Mouse (Mus musculus) midbrain, embryonic 15.5 days (tissue): ENCODE measurements at regions not wholly inside any gene's neighbourhood (a gene's known extent, or its start where the extent isn't known, plus 50 kb on each side); places are given as distances from the start of the nearest gene placed in this dataset.

Source experiments
- ATAC-seq: fragments of 200-750 bp; cut with Nextera tagmentation; replicated peaks from 2 replicates; pipeline ENCODE4 v1.8.0; 2017; ENCODE audit warnings: moderate TSS enrichment
- H3K27ac ChIP-seq: fragments of 300-500 bp; sonication (generic); 2 replicates; pipeline ENCODE4 v1.5.1; 2015; ENCODE audit warnings: mild to moderate bottlenecking, inconsistent platforms
- H3K27me3 ChIP-seq: fragments of 300-500 bp; sonication (generic); replicated peaks from 2 replicates; pipeline ENCODE4 v1.6.1; 2015; ENCODE audit warnings: inconsistent platforms
- H3K36me3 ChIP-seq: fragments of 300-500 bp; sonication (generic); replicated peaks from 2 replicates; pipeline ENCODE4 v1.6.1; 2015; ENCODE audit warnings: inconsistent platforms
- H3K4me1 ChIP-seq: fragments of 300-500 bp; sonication (generic); 2 replicates; pipeline ENCODE4 v1.6.1; 2015; ENCODE audit warnings: inconsistent platforms
- H3K4me2 ChIP-seq: fragments of 300-500 bp; sonication (generic); 2 replicates; pipeline ENCODE4 v1.6.1; 2015; ENCODE audit warnings: inconsistent platforms, mild to moderate bottlenecking, moderate library complexity
- H3K4me3 ChIP-seq: fragments of 300-500 bp; sonication (generic); 2 replicates; pipeline ENCODE4 v1.5.1; 2015; ENCODE audit warnings: mild to moderate bottlenecking, inconsistent platforms
- H3K9ac ChIP-seq: fragments of 300-500 bp; sonication (generic); 2 replicates; pipeline ENCODE4 v1.6.1; 2015; ENCODE audit warnings: mild to moderate bottlenecking, inconsistent platforms
- H3K9me3 ChIP-seq: fragments of 300-500 bp; sonication (generic); 2 replicates; pipeline ENCODE4 v1.6.1; 2016; ENCODE audit warnings: inconsistent platforms
- WGBS: fragments of 180-500 bp; shearing (Covaris S2); methylation state at CpG from one replicate; pipeline ENCODE4 v1.1.7; 2015; ENCODE audit warnings: mixed read lengths; 5-methylcytosine and 5-hydroxymethylcytosine counted together

- H3K9ac ChIP-seq: no peak overlapping the region
- no peak overlapping the region for H3K4me3 ChIP-seq
- H3K27me3 ChIP-seq: no peaks in the 10 kb centered on the region
- H3K4me1 ChIP-seq: peaks cover 15% of the 10 kb centered on the region
- no peaks in the 10 kb centered on the region for H3K9me3 ChIP-seq
- no peak overlapping the region for H3K4me2 ChIP-seq
- H3K36me3 ChIP-seq: no peaks in the 10 kb centered on the region
- H3K27ac ChIP-seq: peak overlapping the region; percentile 2; the same call in 1 of the 2 replicates
- WGBS: 31% methylated on average over 3 of the region's 3 CpGs
- no peak; the same call in 1 of the 2 replicates for ATAC-seq
Measured at GRCm38 (mm10) chr3:38360421-38360921, 124.2 kb downstream of the Ankrd50 start.

GRCm38 (mm10) chr3:38357905-38358491, 126.6 kb downstream of the Ankrd50 start:
- Histone ChIP-seq H3K27me3 (no peaks in the 10 kb centered on the region), H3K27ac (0 out of 2 replicates have a peak overlapping the region, but pooled peaks have one; percentile 29), H3K4me3 (no peak overlapping the region), H3K9ac (no peak overlapping the region), H3K4me1 (peaks cover 15% of the 10 kb centered on the region), H3K36me3 (no peaks in the 10 kb centered on the region), H3K4me2 (0 out of 2 replicates have a peak overlapping the region, but pooled peaks have one; percentile 6), H3K9me3 (no peaks in the 10 kb centered on the region)
- no peak for ATAC-seq
- 47% methylated on average over 14 of the region's 14 CpGs for WGBS

GRCm38 (mm10) chr3:38344283-38344682, 140.4 kb downstream of the Ankrd50 start:
- no peaks in the 10 kb centered on the region for H3K36me3 ChIP-seq
- no peaks in the 10 kb centered on the region for H3K27me3 ChIP-seq
- no peak for ATAC-seq
- no peak overlapping the region for H3K27ac ChIP-seq
- H3K4me3 ChIP-seq: no peak overlapping the region
- no peaks in the 10 kb centered on the region for H3K9me3 ChIP-seq
- 31% methylated on average over 2 of the region's 2 CpGs for WGBS
- no peak overlapping the region for H3K4me2 ChIP-seq
- H3K4me1 ChIP-seq: no peaks in the 10 kb centered on the region
- no peak overlapping the region for H3K9ac ChIP-seq

GRCm38 (mm10) chr3:38341666-38342065, 143.0 kb downstream of the Ankrd50 start:
- Histone ChIP-seq H3K36me3 (no peaks in the 10 kb centered on the region), H3K4me3 (no peak overlapping the region), H3K27me3 (no peaks in the 10 kb centered on the region), H3K4me1 (no peaks in the 10 kb centered on the region), H3K27ac (no peak overlapping the region), H3K9ac (no peak overlapping the region), H3K4me2 (no peak overlapping the region), H3K9me3 (no peaks in the 10 kb centered on the region)
- 89% methylated on average over 1 of the region's 1 CpGs for WGBS
- no peak for ATAC-seq

GRCm38 (mm10) chr3:38333321-38333910, 151.2 kb downstream of the Ankrd50 start:
- 79% methylated on average over 3 of the region's 3 CpGs for whole genome bisulfite sequencing
- H3K9me3 ChIP-seq: no peaks in the 10 kb centered on the region
- H3K36me3 ChIP-seq: no peaks in the 10 kb centered on the region
- H3K4me1 ChIP-seq: no peaks in the 10 kb centered on the region
- H3K4me2 ChIP-seq: no peak overlapping the region
- ATAC-seq: no peak
- no peak overlapping the region for H3K27ac ChIP-seq
- no peaks in the 10 kb centered on the region for H3K27me3 ChIP-seq
- no peak overlapping the region for H3K9ac ChIP-seq
- H3K4me3 ChIP-seq: no peak overlapping the region

GRCm38 (mm10) chr3:38331169-38331568, 153.5 kb downstream of the Ankrd50 start:
- H3K4me3 ChIP-seq: no peak overlapping the region
- no peaks in the 10 kb centered on the region for H3K36me3 ChIP-seq
- H3K9ac ChIP-seq: no peak overlapping the region
- no peaks in the 10 kb centered on the region for H3K27me3 ChIP-seq
- ATAC-seq: no peak
- no peaks in the 10 kb centered on the region for H3K9me3 ChIP-seq
- no peak overlapping the region for H3K27ac ChIP-seq
- no peaks in the 10 kb centered on the region for H3K4me1 ChIP-seq
- H3K4me2 ChIP-seq: no peak overlapping the region

GRCm38 (mm10) chr3:38327286-38327685, 157.4 kb downstream of the Ankrd50 start:
- no peak overlapping the region for H3K9ac ChIP-seq
- no peak overlapping the region for H3K27ac ChIP-seq
- ATAC-seq: no peak
- no peak overlapping the region for H3K4me3 ChIP-seq
- no peaks in the 10 kb centered on the region for H3K9me3 ChIP-seq
- H3K4me1 ChIP-seq: no peaks in the 10 kb centered on the region
- H3K27me3 ChIP-seq: no peaks in the 10 kb centered on the region
- H3K4me2 ChIP-seq: no peak overlapping the region
- no peaks in the 10 kb centered on the region for H3K36me3 ChIP-seq
- WGBS: 87% methylated on average over 2 of the region's 2 CpGs

- Histone ChIP-seq H3K27ac (no peak overlapping the region), H3K4me1 (no peaks in the 10 kb centered on the region), H3K36me3 (no peaks in the 10 kb centered on the region), H3K4me3 (no peak overlapping the region), H3K9ac (no peak overlapping the region), H3K27me3 (no peaks in the 10 kb centered on the region), H3K9me3 (no peaks in the 10 kb centered on the region), H3K4me2 (no peak overlapping the region)
- no peak for ATAC-seq
Measured at GRCm38 (mm10) chr3:38326211-38326610, 158.4 kb downstream of the Ankrd50 start.

GRCm38 (mm10) chr3:38324663-38325062, 160.0 kb downstream of the Ankrd50 start:
- Histone ChIP-seq H3K4me2 (no peak overlapping the region), H3K36me3 (no peaks in the 10 kb centered on the region)
- 44% methylated on average over 2 of the region's 2 CpGs for WGBS

GRCm38 (mm10) chr3:38322426-38322825, 162.2 kb downstream of the Ankrd50 start:
- no peak overlapping the region for H3K27ac ChIP-seq
- no peaks in the 10 kb centered on the region for H3K4me1 ChIP-seq
- H3K9me3 ChIP-seq: no peaks in the 10 kb centered on the region
- H3K4me2 ChIP-seq: no peak overlapping the region
- H3K9ac ChIP-seq: no peak overlapping the region
- no peaks in the 10 kb centered on the region for H3K27me3 ChIP-seq
- WGBS: 46% methylated on average over 8 of the region's 8 CpGs
- H3K36me3 ChIP-seq: no peaks in the 10 kb centered on the region
- no peak overlapping the region for H3K4me3 ChIP-seq
- no peak for ATAC-seq

More at GRCm38 (mm10) chr3:38324663-38325062, 160.0 kb downstream of the Ankrd50 start:
- no peak overlapping the region for H3K27ac ChIP-seq
- H3K9me3 ChIP-seq: no peaks in the 10 kb centered on the region
- no peak overlapping the region for H3K9ac ChIP-seq
- H3K4me3 ChIP-seq: no peak overlapping the region
- no peaks in the 10 kb centered on the region for H3K4me1 ChIP-seq
- no peaks in the 10 kb centered on the region for H3K27me3 ChIP-seq
- ATAC-seq: no peak

GRCm38 (mm10) chr3:38321620-38322019, 163.0 kb downstream of the Ankrd50 start:
- H3K36me3 ChIP-seq: no peaks in the 10 kb centered on the region
- 0 out of 2 replicates have a peak, but pooled peaks have one; percentile 16 for ATAC-seq
- H3K9ac ChIP-seq: no peak overlapping the region
- no peaks in the 10 kb centered on the region for H3K4me1 ChIP-seq
- no peak overlapping the region for H3K4me3 ChIP-seq
- H3K27me3 ChIP-seq: no peaks in the 10 kb centered on the region
- no peak overlapping the region for H3K4me2 ChIP-seq
- 69% methylated on average over 3 of the region's 3 CpGs for WGBS
- H3K27ac ChIP-seq: no peak overlapping the region
- no peaks in the 10 kb centered on the region for H3K9me3 ChIP-seq

- WGBS: 73% methylated on average over 6 of the region's 6 CpGs
- H3K9me3 ChIP-seq: no peaks in the 10 kb centered on the region
- H3K36me3 ChIP-seq: no peaks in the 10 kb centered on the region
- ATAC-seq: 0 out of 2 replicates have a peak, but pooled peaks have one; percentile 22
- no peaks in the 10 kb centered on the region for H3K27me3 ChIP-seq
- no peak overlapping the region for H3K9ac ChIP-seq
- no peak overlapping the region for H3K4me3 ChIP-seq
- H3K4me2 ChIP-seq: no peak overlapping the region
- no peaks in the 10 kb centered on the region for H3K4me1 ChIP-seq
- H3K27ac ChIP-seq: no peak overlapping the region
Measured at GRCm38 (mm10) chr3:38320998-38321397, 163.6 kb downstream of the Ankrd50 start.

GRCm38 (mm10) chr3:38312834-38313233, 171.8 kb downstream of the Ankrd50 start:
- Histone ChIP-seq H3K27me3 (no peaks in the 10 kb centered on the region), H3K36me3 (no peaks in the 10 kb centered on the region), H3K4me3 (no peak overlapping the region), H3K4me1 (peaks cover 5% of the 10 kb centered on the region; the same call in 1 of the 2 replicates), H3K27ac (no peak overlapping the region), H3K9me3 (no peaks in the 10 kb centered on the region), H3K9ac (no peak overlapping the region), H3K4me2 (no peak overlapping the region)
- 21% methylated on average over 6 of the region's 6 CpGs for WGBS
- ATAC-seq: no peak
